In genomic region chr1:157465194-157465593, GRCm38 (mm10) we compare ENCODE assay signal across 10 mouse cellular contexts. TPM values are rescaled to one million over a fixed set of nuclear protein-coding genes. Genes with fewer than 3 reads are reported as not detected.
DNase-seq lines count a peak whose midpoint lies in the region; ATAC-seq and TF ChIP-seq lines count a peak whose summit lies in the region.
"Had no signal": no experiment of that assay in that cellular context is flagged by ENCODE, and none has a peak within 500 bp of the region (broad histone marks: within the 10 kb centered on the region; RNA-seq: fewer than 3 reads in every experiment).

No protein-coding gene starts in this region.

- H3K36me3 ChIP-seq in heart, embryonic 12.5 days, result peaks cover 33% of the 10 kb centered on the region
- H3K36me3 ChIP-seq: heart, embryonic 15.5 days had no signal

- no peak overlapping the region for H3K9ac ChIP-seq in heart, embryonic 12.5 days
- H3K9ac ChIP-seq: heart, embryonic 15.5 days had no signal

- H3K27me3 ChIP-seq in heart, embryonic 12.5 days (replicated peaks), result no peaks in the 10 kb centered on the region
- H3K27me3 ChIP-seq: heart, embryonic 15.5 days had no signal

- no peak overlapping the region for H3K4me3 ChIP-seq in heart, embryonic 12.5 days
- H3K4me3 ChIP-seq in cortical plate, adult 2 months (ENCODE audit: insufficient read depth, low read length), result no peak overlapping the region
- H3K4me3 ChIP-seq: heart, embryonic 15.5 days had no signal

- no peak overlapping the region for H3K4me2 ChIP-seq in heart, embryonic 12.5 days
- H3K4me2 ChIP-seq: heart, embryonic 15.5 days had no signal

- DNase-seq in heart, adult 18-20 months, result peak; percentile 44 to 83
- peak; percentile 33 for DNase-seq in right cerebral cortex, postnatal 14 days
- no peak for DNase-seq in right cerebral cortex, postnatal 36 days (ENCODE audit: low spot score in 2 of 2)
- DNase-seq in layer of hippocampus, postnatal 10 days (ENCODE audit: low spot score in 2 of 2), result peak; percentile 67 to 72
- DNase-seq in urinary bladder, adult 2 months (ENCODE audit: low spot score), result no peak

- TF ChIP-seq CTCF in cortical plate, adult 2 months (IDR thresholded peaks at IDR 0.05; ENCODE audit: extremely low read depth, insufficient read depth, low read length), result peak; percentile 18; the same call in 1 of the 2 replicates

- H3K27ac ChIP-seq in heart, embryonic 12.5 days (ENCODE audit: poor library complexity, severe bottlenecking), result no peak overlapping the region
- no peak overlapping the region for H3K27ac ChIP-seq in cortical plate, adult 2 months (ENCODE audit: insufficient read depth, low read length)
- H3K27ac ChIP-seq: heart, embryonic 15.5 days; macrophage had no signal

- no peaks in the 10 kb centered on the region for H3K9me3 ChIP-seq in heart, embryonic 12.5 days (replicated peaks)
- H3K9me3 ChIP-seq: heart, embryonic 15.5 days had no signal

- WGBS in heart, embryonic 12.5 days, result 71% methylated on average over 3 of the region's 3 CpGs

- TF ChIP-seq POLR2A in cortical plate, adult 2 months (IDR thresholded peaks at IDR 0.05; ENCODE audit: extremely low read depth, insufficient read depth, low read length), result no peak

- ATAC-seq in heart, embryonic 12.5 days (ENCODE audit: insufficient number of reproducible peaks, low FRiP score), result no peak
- ATAC-seq in frontal cortex, adult (ENCODE audit: low TSS enrichment), result no peak

- no peaks in the 10 kb centered on the region; the same call in 1 of the 2 replicates for H3K4me1 ChIP-seq in heart, embryonic 12.5 days (replicated peaks)
- peaks cover 1% of the 10 kb centered on the region; the same call in 1 of the 2 replicates for H3K4me1 ChIP-seq in cortical plate, adult 2 months (ENCODE audit: control insufficient read depth, insufficient read depth, low read length)
- H3K4me1 ChIP-seq: heart, embryonic 15.5 days had no signal

RNA-seq across cellular contexts. Expression of gene Cryzl2, which starts 6.8 kb away (rescaled TPM):
- 10 to 100 TPM; 11.7 to 13.9 TPM for total RNA-seq in heart, adult 18-20 months (2021)
- 28.4 and 29.7 TPM in 2 replicates for polyA plus RNA-seq in heart, embryonic 12.5 days (2016; fragmentation: Nextera tagmentation; extraction: Ambion mirVana)
- polyA plus RNA-seq in cortical plate, adult 2 months (2012; rRNA removed), result 11.7 and 13.8 TPM in 2 replicates
- 1 to 10 TPM; 5.0 to 5.5 TPM for total RNA-seq in layer of hippocampus, postnatal 10 days (2021)
- polyA plus RNA-seq in urinary bladder, adult 2 months (2012; rRNA removed), result 27.7 and 29.0 TPM in 2 replicates

RNA-seq across cellular contexts. Expression of gene Sec16b, which starts 41.3 kb away (rescaled TPM):
- total RNA-seq in heart, adult 18-20 months (2021), result under 1 TPM; 0.45 to 0.62 TPM
- polyA plus RNA-seq in heart, embryonic 12.5 days (2016; fragmentation: Nextera tagmentation; extraction: Ambion mirVana), result 1.0 and 1.2 TPM in 2 replicates
- 1.1 TPM in 2 replicates for polyA plus RNA-seq in cortical plate, adult 2 months (2012; rRNA removed)
- total RNA-seq in layer of hippocampus, postnatal 10 days (2021), result under 1 TPM; 0.27 to 0.53 TPM
- polyA plus RNA-seq in urinary bladder, adult 2 months (2012; rRNA removed), result 7.1 and 9.2 TPM in 2 replicates
- polyA plus RNA-seq: macrophage had no signal

RNA-seq across cellular contexts. Expression of gene Rasal2, which starts 52.8 kb away (rescaled TPM):
- total RNA-seq in heart, adult 18-20 months (2021), result 10 to 100 TPM; 19.8 to 23.9 TPM
- 20.4 and 21.9 TPM in 2 replicates for polyA plus RNA-seq in heart, embryonic 12.5 days (2016; fragmentation: Nextera tagmentation; extraction: Ambion mirVana)
- 28.4 and 30.0 TPM in 2 replicates for polyA plus RNA-seq in cortical plate, adult 2 months (2012; rRNA removed)
- total RNA-seq in layer of hippocampus, postnatal 10 days (2021), result 10 to 100 TPM; 45.4 to 48.3 TPM
- polyA plus RNA-seq in urinary bladder, adult 2 months (2012; rRNA removed), result 6.1 and 8.6 TPM in 2 replicates

Comparison
In these comparisons a context has a peak if more than half of its experiments do, and no peak if none do; other contexts are left out.
1. DNase-seq: peak in heart, adult 18-20 months (2 of 2), right cerebral cortex, postnatal 14 days (single experiment) and layer of hippocampus, postnatal 10 days (2 of 2); none in right cerebral cortex, postnatal 36 days (0 of 2) and urinary bladder, adult 2 months (single experiment).